17 mouse cellular contexts compared by ENCODE assay signal in genomic region chr5:81661611-81662390, GRCm38 (mm10).
A peak's percentile ranks its signal among the peaks of the same experiment; 100 is the strongest.
DNase-seq lines count a peak whose midpoint lies in the region; ATAC-seq lines count a peak whose summit lies in the region.
"Had no signal": no experiment of that assay in that cellular context is flagged by ENCODE, and none has a peak within 500 bp of the region (broad histone marks: within the 10 kb centered on the region; RNA-seq: fewer than 3 reads in every experiment).

No protein-coding gene starts in this region.

- peak overlapping the region; percentile 45 for H3K27ac ChIP-seq in hindbrain, embryonic 13.5 days
- H3K27ac ChIP-seq in midbrain, embryonic 16.5 days (ENCODE audit: low read length), result no peak overlapping the region
- no peak overlapping the region for H3K27ac ChIP-seq in kidney, embryonic 14.5 days (ENCODE audit: low read depth, low read length)
- H3K27ac ChIP-seq: embryonic facial prominence, embryonic 12.5 days; gastrocnemius, adult 2 months; limb, embryonic 12.5 days; liver, embryonic 15.5 days had no signal

- no peak overlapping the region for H3K9ac ChIP-seq in hindbrain, embryonic 13.5 days
- no peak overlapping the region for H3K9ac ChIP-seq in midbrain, embryonic 16.5 days (ENCODE audit: low read depth, low read length)
- no peak overlapping the region for H3K9ac ChIP-seq in kidney, embryonic 14.5 days (ENCODE audit: low read depth, low read length)
- H3K9ac ChIP-seq: embryonic facial prominence, embryonic 12.5 days; limb, embryonic 12.5 days; liver, embryonic 15.5 days had no signal

- H3K4me3 ChIP-seq in hindbrain, embryonic 13.5 days, result no peak overlapping the region
- H3K4me3 ChIP-seq in midbrain, embryonic 16.5 days (ENCODE audit: low read depth, low read length), result no peak overlapping the region
- no peak overlapping the region for H3K4me3 ChIP-seq in kidney, embryonic 14.5 days (ENCODE audit: low read length)
- H3K4me3 ChIP-seq: embryonic facial prominence, embryonic 12.5 days; gastrocnemius, adult 2 months; limb, embryonic 12.5 days; liver, embryonic 15.5 days had no signal

- peaks cover 8% of the 10 kb centered on the region for H3K4me1 ChIP-seq in hindbrain, embryonic 13.5 days (replicated peaks)
- H3K4me1 ChIP-seq in midbrain, embryonic 16.5 days (ENCODE audit: control insufficient read depth, insufficient read depth, low read length), result 0 out of 2 replicates have a peak, but pooled peaks cover 2% of the 10 kb centered on the region
- no peaks in the 10 kb centered on the region for H3K4me1 ChIP-seq in kidney, embryonic 14.5 days (ENCODE audit: control insufficient read depth, insufficient read depth, low read length)
- H3K4me1 ChIP-seq: embryonic facial prominence, embryonic 12.5 days; limb, embryonic 12.5 days; liver, embryonic 15.5 days had no signal

- H3K27me3 ChIP-seq in hindbrain, embryonic 13.5 days, result no peaks in the 10 kb centered on the region
- no peaks in the 10 kb centered on the region for H3K27me3 ChIP-seq in midbrain, embryonic 16.5 days (ENCODE audit: control insufficient read depth, insufficient read depth, low read depth, low read length)
- no peaks in the 10 kb centered on the region for H3K27me3 ChIP-seq in kidney, embryonic 14.5 days (ENCODE audit: control insufficient read depth, insufficient read depth, low read length)
- H3K27me3 ChIP-seq: embryonic facial prominence, embryonic 12.5 days; limb, embryonic 12.5 days; liver, embryonic 15.5 days had no signal

- peaks cover 4% of the 10 kb centered on the region for H3K36me3 ChIP-seq in hindbrain, embryonic 13.5 days
- H3K36me3 ChIP-seq in midbrain, embryonic 16.5 days (ENCODE audit: control insufficient read depth, insufficient read depth, low read length), result no peaks in the 10 kb centered on the region
- no peaks in the 10 kb centered on the region for H3K36me3 ChIP-seq in kidney, embryonic 14.5 days (ENCODE audit: control insufficient read depth, insufficient read depth, low read length)
- H3K36me3 ChIP-seq: embryonic facial prominence, embryonic 12.5 days; liver, embryonic 15.5 days had no signal

- ATAC-seq in hindbrain, embryonic 13.5 days (ENCODE audit: low FRiP score), result peak; percentile 82
- ATAC-seq in midbrain, embryonic 16.5 days, result 0 out of 2 replicates have a peak, but pooled peaks have one; percentile 8
- ATAC-seq in megakaryocyte, adult 5-6 weeks (ENCODE audit: poor library complexity, severe bottlenecking), result no peak
- no peak for ATAC-seq in kidney, embryonic 14.5 days (ENCODE audit: low FRiP score, low TSS enrichment)

- H3K9me3 ChIP-seq in hindbrain, embryonic 13.5 days, result no peaks in the 10 kb centered on the region
- H3K9me3 ChIP-seq in midbrain, embryonic 16.5 days (replicated peaks; ENCODE audit: control insufficient read depth, low read length, poor library complexity, severe bottlenecking), result no peaks in the 10 kb centered on the region
- no peaks in the 10 kb centered on the region; the same call in 1 of the 2 replicates for H3K9me3 ChIP-seq in kidney, embryonic 14.5 days (ENCODE audit: control insufficient read depth, low read length)
- H3K9me3 ChIP-seq: embryonic facial prominence, embryonic 12.5 days; limb, embryonic 12.5 days; liver, embryonic 15.5 days had no signal

- H3K4me2 ChIP-seq in hindbrain, embryonic 13.5 days, result no peak overlapping the region
- H3K4me2 ChIP-seq in midbrain, embryonic 16.5 days (ENCODE audit: low read length), result no peak overlapping the region
- H3K4me2 ChIP-seq in kidney, embryonic 14.5 days (replicated peaks; ENCODE audit: low read depth, low read length), result no peak overlapping the region
- H3K4me2 ChIP-seq: embryonic facial prominence, embryonic 12.5 days; limb, embryonic 12.5 days; liver, embryonic 15.5 days had no signal

- 16% methylated on average over 6 of the region's 6 CpGs for WGBS in hindbrain, embryonic 13.5 days
- 21% methylated on average over 6 of the region's 6 CpGs for WGBS in midbrain, embryonic 16.5 days
- 54% methylated on average over 6 of the region's 6 CpGs for WGBS in kidney, embryonic 14.5 days

- peak; percentile 11 for DNase-seq in embryo, embryonic 10 days (ENCODE audit: low spot score)
- DNase-seq in embryo, embryonic 9.5 days (ENCODE audit: extremely low spot score), result no peak
- peak; percentile 36 for DNase-seq in Muller cell, postnatal 12 days (ENCODE audit: inconsistent ontology term)
- DNase-seq in heart, postnatal 4 days, result no peak
- DNase-seq: gastrocnemius, adult 2 months; heart, postnatal 14 days; kidney, adult 18-20 months; kidney, postnatal 36 days; lung, postnatal 4 days; right cerebral cortex, postnatal 14 days had no signal

Comparison
In these comparisons a context has a peak if more than half of its experiments do, and no peak if none do; other contexts are left out.
1. DNase-seq: peak in embryo, embryonic 10 days (single experiment) and Muller cell, postnatal 12 days (single experiment); none in embryo, embryonic 9.5 days (single experiment) and heart, postnatal 4 days (single experiment).
2. ATAC-seq: peak in hindbrain, embryonic 13.5 days (single experiment) and midbrain, embryonic 16.5 days (single experiment); none in megakaryocyte, adult 5-6 weeks (single experiment) and kidney, embryonic 14.5 days (single experiment).